Mouse (Mus musculus) cerebellum, adult 2 months (tissue): ENCODE measurements around the gene H2afz.

Experiments
- CTCF ChIP-seq: fragments of 200-500 bp; IDR thresholded peaks from 2 replicates; pipeline ENCODE4 v1.5.1; 2011; ENCODE audit warnings: low read depth, mild to moderate bottlenecking, control low read depth, low read length, moderate library complexity, borderline replicate concordance; ENCODE audit not compliant: insufficient read depth
- POLR2A ChIP-seq: fragments of 200-500 bp; IDR thresholded peaks from 2 replicates; pipeline ENCODE4 v1.6.1; 2011; ENCODE audit warnings: low read length, control low read depth, borderline replicate concordance; ENCODE audit not compliant: insufficient read depth

- TF ChIP-seq CTCF (no peak), POLR2A (no peak)
These were observed 48.8 kb downstream of the H2afz start for GRCm38 (mm10) chr3:137913093-137913492.
